Mouse (Mus musculus): Measurements from ENCODE around the gene Spon1. TPM values are rescaled to one million over a fixed set of nuclear protein-coding genes. Genes with fewer than 3 reads are reported as not detected.

Spon1 gene
- polyA plus RNA-seq, 1 experiment from 2014 or later, result 35.1 TPM

DNA sequence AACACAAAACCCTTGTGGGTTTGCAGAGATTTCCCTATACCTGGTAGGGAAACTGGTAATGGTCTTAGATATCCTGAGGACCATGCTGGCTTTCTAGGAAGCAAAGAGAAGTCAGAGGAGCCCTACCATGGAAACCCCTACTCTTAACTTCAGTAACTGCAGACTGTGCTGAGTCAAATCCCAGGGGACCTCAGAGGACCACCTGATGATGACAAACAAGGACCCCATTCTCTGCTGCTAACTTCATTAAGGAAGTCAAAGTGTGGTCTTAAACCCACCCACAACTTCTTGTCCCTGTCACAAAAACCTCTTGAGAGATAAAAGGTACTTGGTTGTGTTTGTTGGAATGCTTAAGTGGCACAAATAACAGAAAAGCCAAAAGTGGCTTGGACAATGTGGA, 222.4 kb downstream of the Spon1 start:
- H3K9me3 ChIP-seq (ENCODE audit: low read length), result 0 out of 2 replicates have a peak, but pooled peaks cover 3% of the 10 kb centered on the region
- TF ChIP-seq CTCF (IDR thresholded peaks at IDR 0.05) (no peak), EP300 (IDR thresholded peaks at IDR 0.05) (no peak)
- no peaks in the 10 kb centered on the region for H3K4me1 ChIP-seq (ENCODE audit: insufficient read depth, low read depth, low read length)
- H3K4me3 ChIP-seq (ENCODE audit: low read depth, low read length), result no peak overlapping the region
- ATAC-seq, result no peak
- no peak overlapping the region for H3K27ac ChIP-seq (ENCODE audit: low read length)
- no peaks in the 10 kb centered on the region for H3K27me3 ChIP-seq (replicated peaks; ENCODE audit: insufficient read depth, low read length)
- H3K9ac ChIP-seq (replicated peaks; ENCODE audit: low read depth), result no peak overlapping the region
- DNase-seq (ENCODE audit: low spot score), result no peak
- no peak overlapping the region for H3K4me2 ChIP-seq (replicated peaks; ENCODE audit: low read depth, low read length)
- no peaks in the 10 kb centered on the region for H3K36me3 ChIP-seq (ENCODE audit: insufficient read depth, low read length)

DNA sequence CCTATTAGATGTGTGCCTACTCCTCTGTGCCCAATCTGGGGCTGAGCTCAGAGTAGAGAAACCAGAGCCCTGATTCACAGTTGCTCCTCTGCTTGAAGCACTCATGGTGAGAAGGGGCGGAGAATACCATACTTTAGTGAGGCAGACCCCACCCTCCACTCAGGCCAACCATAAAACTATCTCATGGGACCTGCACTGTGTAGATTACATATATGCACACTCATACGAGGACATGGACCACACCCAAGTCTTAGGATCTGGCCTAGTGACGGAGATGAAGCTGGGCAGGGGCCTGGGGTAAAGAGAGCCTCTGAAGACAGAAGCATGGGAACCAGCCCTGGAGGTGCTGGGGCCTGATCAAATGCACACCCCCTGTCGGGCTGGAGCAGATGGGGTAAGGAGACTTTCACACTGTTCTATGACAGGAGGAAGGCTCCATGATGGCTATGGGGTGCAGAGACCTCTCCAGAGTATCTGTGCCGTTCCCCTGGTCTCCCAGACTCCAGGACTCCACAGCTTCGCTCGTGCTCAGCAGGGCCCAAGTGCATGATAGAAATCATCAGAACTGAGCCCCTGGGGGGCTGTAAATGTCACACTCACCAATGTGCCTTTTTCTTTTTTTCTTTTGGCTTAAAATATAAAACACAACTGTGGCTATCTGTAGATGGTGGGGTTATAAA, 232.0 kb downstream of the Spon1 start:
- no peak for ATAC-seq
- TF ChIP-seq EP300 (IDR thresholded peaks at IDR 0.05), result no peak
- no peak for TF ChIP-seq CTCF (IDR thresholded peaks at IDR 0.05)
- Histone ChIP-seq H3K27ac (ENCODE audit: low read length) (no peak overlapping the region), H3K9ac (replicated peaks; ENCODE audit: low read depth) (no peak overlapping the region), H3K27me3 (replicated peaks; ENCODE audit: insufficient read depth, low read length) (no peaks in the 10 kb centered on the region), H3K4me1 (ENCODE audit: insufficient read depth, low read depth, low read length) (no peaks in the 10 kb centered on the region), H3K4me3 (ENCODE audit: low read depth, low read length) (no peak overlapping the region), H3K36me3 (ENCODE audit: insufficient read depth, low read length) (no peaks in the 10 kb centered on the region), H3K9me3 (ENCODE audit: low read length) (no peaks in the 10 kb centered on the region), H3K4me2 (replicated peaks; ENCODE audit: low read depth, low read length) (no peak overlapping the region)
- no peak for DNase-seq (ENCODE audit: low spot score)
- 70% methylated on average over 7 of the region's 7 CpGs for WGBS

DNA sequence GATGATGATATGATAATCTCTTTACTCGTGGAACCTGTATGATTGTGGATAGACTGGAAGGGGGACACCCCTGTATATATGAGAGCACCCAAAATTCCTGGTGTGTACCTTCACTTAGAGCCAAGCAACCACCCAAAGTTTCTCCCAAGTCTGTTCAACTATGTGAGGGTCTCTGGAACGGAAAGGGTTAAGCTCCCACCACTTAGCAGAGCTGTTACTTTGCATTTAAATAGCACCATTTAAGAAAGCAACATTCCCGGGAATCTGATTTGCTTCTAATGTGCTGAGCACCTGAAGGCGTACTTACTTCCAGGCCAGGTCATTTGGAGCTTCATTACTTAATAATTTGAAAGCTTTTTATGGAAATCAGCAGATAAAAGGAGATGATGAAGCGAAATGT, 238.4 kb downstream of the Spon1 start:
- Histone ChIP-seq H3K4me2 (replicated peaks; ENCODE audit: low read depth, low read length) (no peak overlapping the region), H3K27ac (ENCODE audit: low read length) (no peak overlapping the region), H3K36me3 (ENCODE audit: insufficient read depth, low read length) (no peaks in the 10 kb centered on the region), H3K9me3 (ENCODE audit: low read length) (no peaks in the 10 kb centered on the region), H3K4me3 (ENCODE audit: low read depth, low read length) (no peak overlapping the region), H3K9ac (replicated peaks; ENCODE audit: low read depth) (no peak overlapping the region), H3K27me3 (replicated peaks; ENCODE audit: insufficient read depth, low read length) (no peaks in the 10 kb centered on the region), H3K4me1 (ENCODE audit: insufficient read depth, low read depth, low read length) (no peaks in the 10 kb centered on the region)
- ATAC-seq (no peak), DNase-seq (ENCODE audit: low spot score) (no peak)
- TF ChIP-seq CTCF (IDR thresholded peaks at IDR 0.05), result no peak
- no peak for TF ChIP-seq EP300 (IDR thresholded peaks at IDR 0.05)
- WGBS, result 22% methylated on average over 5 of the region's 5 CpGs

DNA sequence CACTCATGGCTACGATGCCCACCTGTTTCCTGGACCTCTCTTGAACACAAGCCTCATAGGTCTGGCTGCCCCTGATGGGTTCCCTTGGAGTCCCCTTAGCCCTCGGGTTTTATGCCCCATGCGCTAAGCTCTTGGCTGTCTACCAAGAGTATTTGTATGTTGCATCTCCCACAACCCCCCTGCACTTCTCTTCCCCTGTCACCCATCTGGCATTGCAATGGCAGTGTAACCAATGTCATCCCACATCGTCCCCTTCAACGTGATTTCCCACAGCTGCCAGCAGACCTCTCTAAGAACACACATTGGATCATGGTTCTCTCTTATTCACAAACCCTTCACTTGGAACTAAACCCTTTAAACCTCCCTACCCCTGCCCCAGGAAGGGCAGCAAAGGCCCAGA, 239.7 kb downstream of the Spon1 start:
- ATAC-seq, result no peak
- H3K9ac ChIP-seq (replicated peaks; ENCODE audit: low read depth), result no peak overlapping the region
- H3K27ac ChIP-seq (ENCODE audit: low read length), result no peak overlapping the region
- H3K36me3 ChIP-seq (ENCODE audit: insufficient read depth, low read length), result no peaks in the 10 kb centered on the region
- no peak for DNase-seq (ENCODE audit: low spot score)
- H3K4me3 ChIP-seq (ENCODE audit: low read depth, low read length), result no peak overlapping the region
- no peaks in the 10 kb centered on the region for H3K9me3 ChIP-seq (ENCODE audit: low read length)
- no peaks in the 10 kb centered on the region for H3K4me1 ChIP-seq (ENCODE audit: insufficient read depth, low read depth, low read length)
- WGBS, result 70% methylated on average over 5 of the region's 5 CpGs
- H3K4me2 ChIP-seq (replicated peaks; ENCODE audit: low read depth, low read length), result no peak overlapping the region
- no peak for TF ChIP-seq EP300 (IDR thresholded peaks at IDR 0.05)
- no peak for TF ChIP-seq CTCF (IDR thresholded peaks at IDR 0.05)
- no peaks in the 10 kb centered on the region for H3K27me3 ChIP-seq (replicated peaks; ENCODE audit: insufficient read depth, low read length)

DNA sequence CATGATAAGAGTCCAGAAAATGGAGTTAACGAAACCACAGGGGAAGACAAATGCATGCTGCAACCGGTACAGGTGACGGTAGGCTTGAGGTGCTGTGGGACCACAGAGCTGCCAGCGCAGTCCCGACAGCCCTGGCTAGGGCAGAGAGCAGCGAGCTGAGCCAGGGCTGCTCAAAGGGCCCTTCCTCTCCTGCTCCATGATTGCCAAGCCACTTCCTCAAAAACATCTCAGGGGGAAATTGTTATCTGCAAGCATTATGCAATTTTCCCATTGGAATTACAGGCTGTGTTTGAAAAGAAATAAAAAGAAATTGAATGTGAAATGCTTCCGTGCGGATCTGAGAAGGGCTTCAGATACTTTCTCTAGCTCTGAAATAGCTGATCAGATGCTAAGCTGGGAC, 240.7 kb downstream of the Spon1 start:
- no peak for TF ChIP-seq CTCF (IDR thresholded peaks at IDR 0.05)
- TF ChIP-seq EP300 (IDR thresholded peaks at IDR 0.05), result no peak
- Histone ChIP-seq H3K36me3 (ENCODE audit: insufficient read depth, low read length) (no peaks in the 10 kb centered on the region), H3K27ac (ENCODE audit: low read length) (no peak overlapping the region), H3K4me2 (replicated peaks; ENCODE audit: low read depth, low read length) (no peak overlapping the region), H3K4me3 (ENCODE audit: low read depth, low read length) (no peak overlapping the region), H3K27me3 (replicated peaks; ENCODE audit: insufficient read depth, low read length) (no peaks in the 10 kb centered on the region), H3K9me3 (ENCODE audit: low read length) (no peaks in the 10 kb centered on the region), H3K4me1 (ENCODE audit: insufficient read depth, low read depth, low read length) (no peaks in the 10 kb centered on the region), H3K9ac (replicated peaks; ENCODE audit: low read depth) (no peak overlapping the region)
- WGBS, result 74% methylated on average over 8 of the region's 8 CpGs
- DNase-seq (ENCODE audit: low spot score), result no peak
- ATAC-seq, result no peak

DNA sequence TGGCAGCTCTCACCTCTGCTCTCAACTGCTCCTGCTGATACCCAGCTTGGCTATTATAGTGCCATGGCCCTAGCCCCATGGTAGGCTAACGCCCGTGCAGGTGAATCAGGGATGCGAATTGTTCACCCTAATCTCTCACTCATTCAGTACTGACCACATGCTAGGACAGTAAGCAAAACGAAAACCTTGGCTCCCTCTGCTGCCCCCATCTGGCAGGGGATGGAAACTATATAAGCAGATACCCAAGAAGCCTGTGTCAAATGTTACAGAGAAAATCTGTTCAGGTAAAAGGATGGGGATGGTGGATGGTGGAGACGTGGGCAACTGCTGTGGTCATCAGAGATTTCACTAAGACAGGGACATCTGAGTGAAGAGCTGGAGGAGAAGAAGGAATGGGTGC, 241.8 kb downstream of the Spon1 start:
- Histone ChIP-seq H3K27ac (ENCODE audit: low read length) (no peak overlapping the region), H3K9ac (replicated peaks; ENCODE audit: low read depth) (no peak overlapping the region), H3K4me2 (replicated peaks; ENCODE audit: low read depth, low read length) (no peak overlapping the region), H3K4me1 (ENCODE audit: insufficient read depth, low read depth, low read length) (no peaks in the 10 kb centered on the region), H3K9me3 (ENCODE audit: low read length) (no peaks in the 10 kb centered on the region), H3K4me3 (ENCODE audit: low read depth, low read length) (no peak overlapping the region), H3K36me3 (ENCODE audit: insufficient read depth, low read length) (no peaks in the 10 kb centered on the region), H3K27me3 (replicated peaks; ENCODE audit: insufficient read depth, low read length) (no peaks in the 10 kb centered on the region)
- no peak for ATAC-seq
- no peak for DNase-seq (ENCODE audit: low spot score)
- 55% methylated on average over 5 of the region's 5 CpGs for WGBS
- TF ChIP-seq EP300 (IDR thresholded peaks at IDR 0.05) (no peak), CTCF (IDR thresholded peaks at IDR 0.05) (peak; percentile 74)
